9 mouse cellular contexts compared by ENCODE assay signal in the genomic region with DNA sequence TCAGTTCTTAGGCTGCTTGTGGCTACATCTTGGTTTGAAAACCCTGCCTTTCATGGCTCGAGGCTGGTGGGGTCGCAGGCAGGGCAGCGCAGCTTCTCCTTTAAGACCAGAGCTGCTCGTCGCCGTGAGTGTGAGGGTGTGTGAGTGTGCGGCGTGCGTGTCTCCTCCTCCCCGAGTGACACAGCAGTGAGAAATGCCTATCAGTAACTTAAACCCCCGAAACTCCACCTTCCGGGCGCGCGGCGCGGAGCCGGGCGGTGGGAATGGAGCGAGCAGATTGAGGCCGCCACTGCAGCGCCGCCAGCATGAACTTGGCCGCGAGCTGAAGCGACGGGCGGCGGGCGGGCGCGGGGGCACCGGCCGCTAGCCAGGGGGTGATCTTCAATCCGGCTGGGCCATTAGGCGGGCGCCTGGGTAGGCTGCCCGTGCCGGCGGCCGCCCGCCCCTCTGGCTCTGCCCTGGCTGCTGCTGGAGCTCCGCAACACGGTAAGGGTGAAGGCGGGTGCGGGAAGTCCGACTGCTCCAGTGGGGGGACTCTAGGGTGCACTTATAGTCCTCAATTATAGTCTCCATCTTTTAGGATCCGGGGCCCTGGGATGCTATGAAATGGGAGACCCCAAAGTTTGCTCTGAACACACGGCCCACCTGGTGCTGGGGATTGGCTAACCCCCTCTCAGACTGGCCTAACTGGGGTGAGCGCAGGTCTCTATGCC. TPM values are rescaled to one million over a fixed set of nuclear protein-coding genes. Genes with fewer than 3 reads are reported as not detected.
A peak's percentile ranks its signal among the peaks of the same experiment; 100 is the strongest.
DNase-seq lines count a peak whose midpoint lies in the region; ATAC-seq and TF ChIP-seq lines count a peak whose summit lies in the region.
"Had no signal": no experiment of that assay in that cellular context is flagged by ENCODE, and none has a peak within 500 bp of the region (broad histone marks: within the 10 kb centered on the region; RNA-seq: fewer than 3 reads in every experiment).

Gene Mamld1, plus strand, starts transcription at position 393 of the 713 bp plus-strand sequence.

- peak; percentile 9 for DNase-seq in thymus, postnatal 14 days
- DNase-seq in thymus, postnatal 0 days (ENCODE audit: low spot score), result no peak
- peak; percentile 79 for DNase-seq in forebrain, embryonic 11.5 days (ENCODE audit: low spot score)
- DNase-seq in kidney, postnatal 0 days (ENCODE audit: low spot score), result peak; percentile 72
- DNase-seq in midbrain, embryonic 14.5 days, result peak; percentile 83

- peak; percentile 13; the same call in 1 of the 2 replicates for TF ChIP-seq CTCF in kidney, postnatal 0 days (IDR thresholded peaks at IDR 0.05; ENCODE audit: low read depth)
- no peak for TF ChIP-seq CTCF in testis, adult 2 months (IDR thresholded peaks at IDR 0.05; ENCODE audit: control insufficient read depth, insufficient read depth, insufficient replicate concordance, low read depth, low read length)

- peak within 1 kb of the TSS; percentile 81 for H3K27ac ChIP-seq in forebrain, embryonic 11.5 days (ENCODE audit: low read depth, low read length)
- peak within 1 kb of the TSS; percentile 58 for H3K27ac ChIP-seq in heart, embryonic 13.5 days (replicated peaks)
- no peak within 1 kb of the TSS for H3K27ac ChIP-seq in kidney, postnatal 0 days
- H3K27ac ChIP-seq in limb, embryonic 15.5 days, result no peak within 1 kb of the TSS
- H3K27ac ChIP-seq in midbrain, embryonic 14.5 days (replicated peaks; ENCODE audit: low read depth, low read length), result peak within 1 kb of the TSS; percentile 81
- H3K27ac ChIP-seq in testis, adult 2 months (ENCODE audit: control insufficient read depth, insufficient read depth, low read depth, low read length), result peak within 1 kb of the TSS; percentile 81

- H3K4me1 ChIP-seq in forebrain, embryonic 11.5 days (replicated peaks; ENCODE audit: control insufficient read depth, insufficient read depth, low read length), result 0 out of 2 replicates have a peak, but pooled peaks cover 2% of the 10 kb centered on the region
- H3K4me1 ChIP-seq in heart, embryonic 13.5 days, result peaks cover 10% of the 10 kb centered on the region; the same call in 1 of the 2 replicates
- H3K4me1 ChIP-seq in kidney, postnatal 0 days (replicated peaks; ENCODE audit: insufficient read depth, low read length), result no peaks in the 10 kb centered on the region
- peaks cover 2% of the 10 kb centered on the region; the same call in 1 of the 2 replicates for H3K4me1 ChIP-seq in limb, embryonic 15.5 days
- 0 out of 2 replicates have a peak, but pooled peaks cover 3% of the 10 kb centered on the region for H3K4me1 ChIP-seq in midbrain, embryonic 14.5 days (ENCODE audit: control insufficient read depth, insufficient read depth, low read length)
- peaks cover 17% of the 10 kb centered on the region for H3K4me1 ChIP-seq in testis, adult 2 months (ENCODE audit: control insufficient read depth, insufficient read depth, low read length)

- TF ChIP-seq POLR2A in testis, adult 2 months (IDR thresholded peaks at IDR 0.05; ENCODE audit: control insufficient read depth, low read depth, low read length), result no peak

- H3K4me3 ChIP-seq in forebrain, embryonic 11.5 days (ENCODE audit: low read depth, low read length), result peak within 1 kb of the TSS; percentile 51
- peak within 1 kb of the TSS; percentile 62 for H3K4me3 ChIP-seq in heart, embryonic 13.5 days
- H3K4me3 ChIP-seq in kidney, postnatal 0 days (replicated peaks; ENCODE audit: low read depth, low read length), result peak within 1 kb of the TSS; percentile 45
- H3K4me3 ChIP-seq in limb, embryonic 15.5 days, result peak within 1 kb of the TSS; percentile 47
- peak within 1 kb of the TSS; percentile 50 for H3K4me3 ChIP-seq in midbrain, embryonic 14.5 days (replicated peaks; ENCODE audit: low read depth, low read length)
- peak within 1 kb of the TSS; percentile 76 for H3K4me3 ChIP-seq in testis, adult 2 months (ENCODE audit: control insufficient read depth, low read depth, low read length)

- H3K9ac ChIP-seq in forebrain, embryonic 11.5 days (ENCODE audit: low read length), result peak within 1 kb of the TSS; percentile 70
- H3K9ac ChIP-seq in heart, embryonic 13.5 days, result peak within 1 kb of the TSS; percentile 81
- peak within 1 kb of the TSS; percentile 56 for H3K9ac ChIP-seq in kidney, postnatal 0 days (ENCODE audit: low read depth, low read length)
- 0 out of 2 replicates have a peak within 1 kb of the TSS, but pooled peaks have one; percentile 4 for H3K9ac ChIP-seq in limb, embryonic 15.5 days
- H3K9ac ChIP-seq in midbrain, embryonic 14.5 days (replicated peaks; ENCODE audit: low read length), result peak within 1 kb of the TSS; percentile 59

- peaks cover 2% of the 10 kb centered on the region for H3K27me3 ChIP-seq in forebrain, embryonic 11.5 days (ENCODE audit: control insufficient read depth, insufficient read depth, low read length)
- H3K27me3 ChIP-seq in heart, embryonic 13.5 days (replicated peaks), result peaks cover 19% of the 10 kb centered on the region
- H3K27me3 ChIP-seq in kidney, postnatal 0 days (ENCODE audit: insufficient read depth, low read length), result no peaks in the 10 kb centered on the region
- peaks cover 63% of the 10 kb centered on the region for H3K27me3 ChIP-seq in limb, embryonic 15.5 days
- no peaks in the 10 kb centered on the region for H3K27me3 ChIP-seq in midbrain, embryonic 14.5 days (ENCODE audit: control insufficient read depth, insufficient read depth, low read length)
- no peaks in the 10 kb centered on the region for H3K27me3 ChIP-seq in testis, adult 2 months (ENCODE audit: control insufficient read depth, insufficient read depth, low read length)

- WGBS in forebrain, embryonic 11.5 days, result 21% methylated on average over 44 of the region's 50 CpGs
- 13% methylated on average over 49 of the region's 50 CpGs for WGBS in heart, embryonic 13.5 days
- 28% methylated on average over 49 of the region's 50 CpGs for WGBS in kidney, postnatal 0 days
- WGBS in limb, embryonic 15.5 days, result 18% methylated on average over 50 of the region's 50 CpGs
- 22% methylated on average over 48 of the region's 50 CpGs for WGBS in midbrain, embryonic 14.5 days

- H3K9me3 ChIP-seq in forebrain, embryonic 11.5 days (ENCODE audit: control insufficient read depth, low read length), result no peaks in the 10 kb centered on the region
- H3K9me3 ChIP-seq in heart, embryonic 13.5 days, result no peaks in the 10 kb centered on the region
- H3K9me3 ChIP-seq in kidney, postnatal 0 days (replicated peaks; ENCODE audit: low read length), result no peaks in the 10 kb centered on the region
- no peaks in the 10 kb centered on the region; the same call in 1 of the 2 replicates for H3K9me3 ChIP-seq in limb, embryonic 15.5 days
- H3K9me3 ChIP-seq in midbrain, embryonic 14.5 days (ENCODE audit: control insufficient read depth, low read length), result no peaks in the 10 kb centered on the region

- peak within 1 kb of the TSS; percentile 60 for H3K4me2 ChIP-seq in forebrain, embryonic 11.5 days (ENCODE audit: low read depth, low read length, severe bottlenecking)
- peak within 1 kb of the TSS; percentile 76 for H3K4me2 ChIP-seq in heart, embryonic 13.5 days
- peak within 1 kb of the TSS; percentile 68 for H3K4me2 ChIP-seq in kidney, postnatal 0 days (ENCODE audit: low read length)
- H3K4me2 ChIP-seq in limb, embryonic 15.5 days, result peak within 1 kb of the TSS; percentile 67
- H3K4me2 ChIP-seq in midbrain, embryonic 14.5 days (ENCODE audit: low read length), result peak within 1 kb of the TSS; percentile 69

- ATAC-seq in forebrain, embryonic 11.5 days (replicated peaks; ENCODE audit: low FRiP score), result peak; percentile 43
- ATAC-seq in heart, embryonic 13.5 days (ENCODE audit: extremely low read depth, insufficient number of reproducible peaks, low FRiP score, low TSS enrichment), result peak; percentile 44; the same call in 1 of the 2 replicates
- ATAC-seq in kidney, postnatal 0 days (replicated peaks; ENCODE audit: low FRiP score, low read depth), result peak; percentile 52
- peak; percentile 62; the same call in 1 of the 2 replicates for ATAC-seq in limb, embryonic 15.5 days (ENCODE audit: insufficient number of reproducible peaks, low FRiP score, low TSS enrichment, low read depth)
- peak; percentile 46 for ATAC-seq in midbrain, embryonic 14.5 days (ENCODE audit: low FRiP score, low TSS enrichment)

- H3K36me3 ChIP-seq in forebrain, embryonic 11.5 days (ENCODE audit: control insufficient read depth, insufficient read depth, low read length), result no peaks in the 10 kb centered on the region
- H3K36me3 ChIP-seq in heart, embryonic 13.5 days, result no peaks in the 10 kb centered on the region
- H3K36me3 ChIP-seq in kidney, postnatal 0 days (ENCODE audit: insufficient read depth, low read length), result no peaks in the 10 kb centered on the region
- no peaks in the 10 kb centered on the region for H3K36me3 ChIP-seq in limb, embryonic 15.5 days
- no peaks in the 10 kb centered on the region for H3K36me3 ChIP-seq in midbrain, embryonic 14.5 days (ENCODE audit: control insufficient read depth, insufficient read depth, low read length)
- H3K36me3 ChIP-seq in testis, adult 2 months (ENCODE audit: control insufficient read depth, insufficient read depth, low read length), result no peaks in the 10 kb centered on the region

RNA-seq across cellular contexts. Expression of gene Mamld1, which starts in this region (rescaled TPM):
- 0.33 and 0.46 TPM in 2 replicates for polyA plus RNA-seq in thymus, postnatal 0 days (2015; fragmentation: Nextera tagmentation; extraction: Ambion mirVana)
- 16.5 and 17.4 TPM in 2 replicates for polyA plus RNA-seq in forebrain, embryonic 11.5 days (2014; fragmentation: Nextera tagmentation; extraction: Ambion mirVana)
- 2.9 and 3.1 TPM in 2 replicates for polyA plus RNA-seq in heart, embryonic 13.5 days (2015; fragmentation: Nextera tagmentation; extraction: Ambion mirVana)
- polyA plus RNA-seq in kidney, postnatal 0 days (2015; fragmentation: Nextera tagmentation; extraction: Ambion mirVana), result 3.0 and 3.3 TPM in 2 replicates
- polyA plus RNA-seq in limb, embryonic 15.5 days (2015; fragmentation: Nextera tagmentation; extraction: Ambion mirVana), result 1.4 and 1.8 TPM in 2 replicates
- polyA plus RNA-seq in midbrain, embryonic 14.5 days (2014; fragmentation: Nextera tagmentation; extraction: Ambion mirVana), result 6.7 and 8.6 TPM in 2 replicates
- 3.4 and 4.2 TPM in 2 replicates for polyA plus RNA-seq in testis, adult 2 months (2012; rRNA removed)
- polyA plus RNA-seq: C2C12 had no signal

Comparison
In these comparisons a context has a peak if more than half of its experiments do, and no peak if none do; other contexts are left out.
1. H3K27ac ChIP-seq: peak in forebrain, embryonic 11.5 days (single experiment), heart, embryonic 13.5 days (single experiment), midbrain, embryonic 14.5 days (single experiment) and testis, adult 2 months (single experiment); none in kidney, postnatal 0 days (single experiment) and limb, embryonic 15.5 days (single experiment).
2. H3K9ac ChIP-seq: peak in every context shown above with its lines; median percentile 81 in heart, embryonic 13.5 days; 70 in forebrain, embryonic 11.5 days; 59 in midbrain, embryonic 14.5 days; 56 in kidney, postnatal 0 days; 4 in limb, embryonic 15.5 days.
3. Peak in every context shown above with its lines, with median percentiles within 50 percentile points of each other: ATAC-seq, H3K4me2 ChIP-seq and H3K4me3 ChIP-seq.